Mouse (Mus musculus): Measurements from ENCODE around the gene Rpl18a.
"Not testable (repeated sequence)": the region's sequence is repeated elsewhere in the genome, so short reads cannot be mapped to it uniquely, and the experiment has no call there.

Rpl18a gene

GRCm38 (mm10) chr8:70903112-70903511, 5.9 kb upstream of the Rpl18a start:
- DNase-seq (ENCODE audit: low spot score in 2 of 2) = no peak

GRCm38 (mm10) chr8:70902211-70902610, 5.0 kb upstream of the Rpl18a start:
- no peak for DNase-seq (ENCODE audit: low spot score in 2 of 2)

- no peak for DNase-seq (ENCODE audit: low spot score in 2 of 2)
Measured at GRCm38 (mm10) chr8:70900872-70901387, 3.7 kb upstream of the Rpl18a start.

- no peak for DNase-seq (ENCODE audit: low spot score in 2 of 2)
Measured at GRCm38 (mm10) chr8:70899226-70899625, 2.0 kb upstream of the Rpl18a start.

GRCm38 (mm10) chr8:70898661-70899198, 1.5 kb upstream of the Rpl18a start:
- DNase-seq (ENCODE audit: low spot score in 2 of 2) = no peak

GRCm38 (mm10) chr8:70897681-70898413, 635 bp upstream of the Rpl18a start:
- peak; percentile 76 to 85 for DNase-seq (ENCODE audit: low spot score in 2 of 2)

- no peak for DNase-seq (ENCODE audit: low spot score in 2 of 2)
Measured at GRCm38 (mm10) chr8:70896316-70897020, 744 bp downstream of the Rpl18a start.

GRCm38 (mm10) chr8:70895571-70896259, 1.5 kb downstream of the Rpl18a start:
- not testable (repeated sequence) for DNase-seq (ENCODE audit: low spot score in 2 of 2)

GRCm38 (mm10) chr8:70894771-70895545, 2.3 kb downstream of the Rpl18a start:
- DNase-seq (ENCODE audit: low spot score in 2 of 2) = no peak

GRCm38 (mm10) chr8:70894385-70894720, 2.9 kb downstream of the Rpl18a start:
- no peak for DNase-seq (ENCODE audit: low spot score in 2 of 2)

GRCm38 (mm10) chr8:70893656-70894384, 3.4 kb downstream of the Rpl18a start:
- DNase-seq (ENCODE audit: low spot score in 2 of 2) = peak; percentile 65 to 79

GRCm38 (mm10) chr8:70892896-70893655, 4.1 kb downstream of the Rpl18a start:
- DNase-seq (ENCODE audit: low spot score in 2 of 2) = no peak

GRCm38 (mm10) chr8:70892022-70892895, 5.0 kb downstream of the Rpl18a start, which contains the start of gene Slc5a5:
Gene Slc5a5, minus strand, starts transcription at chr8:70892757.
- DNase-seq (ENCODE audit: low spot score in 2 of 2) = no peak

GRCm38 (mm10) chr8:70891356-70891755, 5.9 kb downstream of the Rpl18a start:
- DNase-seq (ENCODE audit: low spot score in 2 of 2) = no peak

- DNase-seq (ENCODE audit: low spot score in 2 of 2) = no peak
Measured at GRCm38 (mm10) chr8:70890656-70891055, 6.6 kb downstream of the Rpl18a start.

GRCm38 (mm10) chr8:70887669-70888068, 9.5 kb downstream of the Rpl18a start:
- DNase-seq (ENCODE audit: low spot score in 2 of 2) = peak in 1 of 2 experiments; percentile 50

GRCm38 (mm10) chr8:70885612-70886011, 11.6 kb downstream of the Rpl18a start:
- DNase-seq (ENCODE audit: low spot score in 2 of 2) = no peak

GRCm38 (mm10) chr8:70884683-70885082, 12.5 kb downstream of the Rpl18a start:
- no peak for DNase-seq (ENCODE audit: low spot score in 2 of 2)

- DNase-seq (ENCODE audit: low spot score in 2 of 2) = no peak
Measured at GRCm38 (mm10) chr8:70884186-70884585, 13.0 kb downstream of the Rpl18a start.

Data from natural killer cell, adult 2 months (primary cell).